Mouse (Mus musculus) retina, embryonic 14.5 days (tissue): ENCODE measurements at regions not wholly inside any gene's neighbourhood (a gene's known extent, or its start where the extent isn't known, plus 50 kb on each side); places are given as distances from the start of the nearest gene placed in this dataset.

Experiments
- DNase-seq: peaks from one replicate; pipeline ENCODE4 v3.0.0-alpha.2; 2015; ENCODE audit warnings: low spot score

DNA sequence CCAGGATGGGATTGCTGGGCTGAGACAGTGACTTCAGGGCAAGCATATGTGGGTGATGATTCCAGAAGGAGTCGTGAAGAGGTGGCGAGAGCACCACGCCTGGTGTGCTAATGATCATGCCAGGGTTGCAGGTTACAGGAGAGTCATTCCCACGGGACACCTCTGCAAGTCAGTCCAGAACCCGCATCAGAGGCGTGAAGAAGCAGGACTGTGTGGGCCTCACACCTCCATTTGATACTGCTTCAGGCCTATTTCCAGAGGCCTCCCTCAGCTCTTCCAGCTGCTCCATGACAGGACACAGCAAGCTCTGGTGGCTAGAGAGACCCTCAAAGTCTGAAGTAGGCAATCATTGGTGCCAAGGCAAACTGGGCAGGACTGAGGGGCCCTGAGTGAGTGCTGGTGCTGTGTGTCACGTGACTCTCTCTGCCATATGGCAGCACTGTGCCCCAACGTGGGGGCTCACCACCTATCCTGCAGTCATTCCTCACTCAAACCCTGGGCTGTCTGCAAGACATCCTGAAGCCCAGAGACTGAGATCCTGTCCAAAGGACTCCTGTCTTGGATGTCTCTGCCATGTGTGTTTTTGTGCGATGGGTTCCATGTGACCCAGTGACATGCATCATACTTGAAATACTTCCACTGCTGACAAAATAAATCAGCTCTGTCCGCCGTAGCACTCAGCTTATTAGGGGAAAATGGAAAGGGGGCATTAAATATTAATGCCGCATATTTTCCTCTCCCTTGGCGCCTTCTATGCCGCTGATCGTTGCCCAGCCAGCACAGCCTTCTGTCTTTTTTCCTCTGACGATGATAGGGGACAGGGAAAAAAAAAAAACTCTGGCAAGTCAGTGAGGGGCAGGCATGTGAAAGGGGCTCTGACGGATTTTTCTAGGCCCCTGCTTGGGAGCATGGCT is 247.6 kb upstream of the Habp2 start:
- peak; percentile 59 for DNase-seq

DNA sequence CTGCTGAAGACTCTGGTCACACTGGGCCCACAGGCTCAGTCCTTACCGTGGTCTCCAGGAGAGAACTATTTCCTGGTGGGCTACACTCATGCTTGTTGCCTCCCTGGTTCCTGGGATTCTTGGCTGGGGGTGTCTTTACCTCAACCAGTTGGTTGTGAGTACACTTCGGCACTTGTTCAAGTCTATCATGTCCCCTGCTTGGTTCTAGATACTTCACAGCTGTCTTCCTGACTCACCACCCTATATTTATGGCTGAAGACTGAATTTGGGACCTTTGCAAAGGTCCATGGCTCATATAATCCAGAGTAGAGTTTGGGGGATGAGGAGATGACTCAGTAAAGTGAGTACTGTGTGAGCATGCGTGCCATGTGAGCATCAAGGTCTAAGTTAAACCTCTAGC is 245.0 kb upstream of the Habp2 start:
- DNase-seq = no peak

DNA sequence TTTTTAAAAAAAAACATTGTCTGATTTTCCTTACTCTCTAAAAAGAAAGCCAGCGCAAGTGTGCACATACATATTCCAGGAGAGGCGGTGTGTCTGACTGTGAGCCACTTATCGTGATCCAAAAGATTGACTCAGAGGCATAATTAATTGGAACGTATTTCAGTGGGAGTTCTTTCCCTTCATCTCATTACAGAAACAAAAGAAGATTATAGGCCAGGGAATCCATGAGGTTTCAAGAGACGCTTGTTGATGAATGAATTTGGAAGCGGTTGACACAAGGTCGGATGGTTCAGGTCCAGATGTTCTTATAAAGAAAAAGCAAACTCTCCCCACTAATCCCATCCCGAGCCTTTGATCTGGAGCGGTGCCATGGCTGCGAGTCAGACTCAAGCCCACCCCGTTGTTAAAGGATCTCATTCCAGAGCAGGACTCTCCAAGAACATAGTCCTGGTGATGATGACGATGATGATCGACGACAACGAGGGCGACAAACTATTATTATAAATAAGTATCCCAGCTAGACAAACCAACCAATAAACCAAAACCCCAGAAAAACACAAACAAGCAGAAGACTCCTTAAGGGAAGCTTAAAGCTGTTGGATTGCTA is 240.1 kb upstream of the Habp2 start:
- no peak for DNase-seq

DNA sequence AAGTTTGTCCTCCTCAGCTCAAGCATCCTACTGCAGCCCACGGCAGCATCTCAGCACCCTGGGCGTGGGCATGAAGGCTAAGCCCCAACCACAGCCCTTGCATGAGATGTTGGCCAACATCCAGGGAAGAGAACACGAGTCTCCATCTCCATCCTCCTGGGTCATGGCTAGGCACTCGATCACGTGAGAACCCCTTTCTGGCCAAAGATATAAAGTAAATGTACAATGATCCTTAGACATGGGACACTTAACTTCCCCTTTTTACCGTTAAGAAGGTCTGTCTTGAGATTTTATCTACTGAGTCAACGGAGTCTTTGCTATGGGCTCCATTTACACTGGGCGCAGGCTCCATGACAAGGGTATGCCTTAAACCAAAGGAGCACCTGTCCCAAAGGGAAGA is 232.8 kb upstream of the Habp2 start:
- no peak for DNase-seq

DNA sequence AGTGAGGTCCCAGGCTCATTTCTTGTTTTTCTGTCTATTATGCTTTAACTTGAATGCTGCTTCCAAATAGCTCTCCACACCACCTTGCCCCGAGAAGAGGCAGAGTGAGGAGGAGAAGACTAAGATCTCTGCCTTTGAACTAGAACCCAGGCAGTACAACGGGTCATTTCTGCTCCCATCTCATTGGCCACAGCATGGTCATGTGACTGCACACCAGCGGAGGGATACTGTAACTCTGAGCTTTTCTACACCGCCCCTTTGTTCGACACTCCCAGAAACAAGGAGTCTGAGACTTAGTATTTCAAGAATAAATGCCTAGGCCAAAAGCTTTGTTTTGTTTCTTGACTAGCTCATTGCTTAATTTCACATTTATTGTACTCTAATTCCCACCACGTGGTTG is 230.5 kb upstream of the Habp2 start:
- DNase-seq = no peak

DNA sequence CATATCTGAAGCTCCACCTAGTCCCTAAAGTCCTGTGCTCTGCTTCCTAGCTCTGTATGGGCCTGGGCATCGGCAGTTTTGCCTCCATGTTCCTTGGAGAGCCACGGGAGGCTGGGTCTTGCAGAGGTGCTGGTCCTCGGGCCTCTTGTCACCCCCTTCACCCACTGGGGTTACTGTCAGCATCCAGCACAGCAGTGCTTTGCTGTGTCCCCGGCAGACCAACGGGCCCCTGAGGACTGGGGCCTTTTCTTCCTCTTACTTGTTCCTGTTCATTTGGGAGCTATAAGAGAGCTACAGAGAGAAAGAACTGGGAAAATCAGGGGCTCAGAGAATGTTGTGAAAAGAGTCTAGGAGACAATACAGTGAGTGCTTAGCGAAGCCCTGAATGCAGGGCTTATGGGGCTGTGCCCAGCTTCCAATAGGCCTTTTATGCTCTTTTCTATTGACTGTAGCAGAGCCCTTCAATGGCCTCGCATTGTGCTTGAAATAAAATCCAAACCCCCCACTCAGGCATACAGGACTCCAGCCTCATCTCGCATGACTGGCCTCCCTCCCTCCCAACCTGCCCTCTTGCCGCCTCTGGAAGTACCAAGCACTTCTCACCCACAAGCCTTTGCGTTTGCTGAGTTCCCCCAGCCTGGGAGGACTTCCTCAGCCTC is 224.9 kb upstream of the Habp2 start:
- DNase-seq = peak; percentile 44

DNA sequence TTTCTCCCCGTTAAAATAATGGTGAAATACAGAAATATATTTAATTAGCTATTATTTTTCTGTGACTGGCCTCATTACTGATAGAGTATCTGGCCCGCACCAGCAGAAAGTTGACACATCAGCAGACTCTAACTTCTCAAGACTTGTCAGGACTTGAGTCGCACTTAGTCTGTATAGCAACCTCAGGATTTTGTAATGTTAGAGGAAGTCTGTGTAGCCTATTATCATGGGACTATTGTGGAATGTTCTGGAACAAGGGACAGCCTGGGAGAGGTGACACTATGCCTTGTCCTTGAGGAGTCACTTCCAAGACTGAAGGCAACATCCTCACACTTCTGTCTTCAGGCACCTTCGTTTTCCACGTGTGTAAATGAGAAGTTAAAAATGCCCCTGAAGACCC is 223.8 kb upstream of the Habp2 start:
- no peak for DNase-seq

DNA sequence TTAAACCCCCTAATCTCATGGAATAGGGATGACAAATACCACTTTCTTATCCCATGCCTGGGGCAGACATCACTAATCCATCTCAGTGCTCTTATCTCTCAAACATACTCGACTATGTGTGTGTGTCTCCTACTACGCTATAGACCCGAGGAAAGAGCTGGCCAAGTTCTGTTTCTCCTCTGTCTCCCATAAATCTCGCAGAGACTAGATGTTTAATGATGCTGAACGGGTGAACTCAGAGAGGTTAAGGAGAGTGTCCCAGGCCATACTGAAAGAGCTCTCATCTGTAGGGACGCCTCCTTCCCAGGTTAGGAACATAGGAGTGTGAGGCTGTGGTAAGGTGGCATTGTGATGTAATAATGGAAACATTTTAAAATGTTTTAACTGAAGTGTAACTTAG is 221.2 kb upstream of the Habp2 start:
- DNase-seq = no peak

DNA sequence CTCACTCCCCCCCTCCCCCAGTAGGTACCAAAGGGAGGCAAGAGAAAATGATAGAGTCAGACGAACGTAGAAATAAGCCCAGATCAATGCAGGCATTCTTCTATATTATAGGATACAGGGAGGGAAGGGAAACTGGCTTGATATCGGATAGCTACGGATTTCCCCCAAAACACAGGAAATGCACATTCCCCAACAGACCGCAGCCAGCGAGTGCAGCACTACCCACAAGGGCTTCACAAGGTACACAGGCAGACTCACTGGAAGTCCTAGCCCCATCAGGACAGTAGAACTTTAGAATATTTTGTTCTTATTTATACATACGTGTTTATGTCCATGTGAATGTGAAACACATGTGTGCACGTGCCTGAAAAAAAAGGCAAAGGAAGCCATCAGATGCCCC is 218.8 kb upstream of the Habp2 start:
- DNase-seq = no peak

DNA sequence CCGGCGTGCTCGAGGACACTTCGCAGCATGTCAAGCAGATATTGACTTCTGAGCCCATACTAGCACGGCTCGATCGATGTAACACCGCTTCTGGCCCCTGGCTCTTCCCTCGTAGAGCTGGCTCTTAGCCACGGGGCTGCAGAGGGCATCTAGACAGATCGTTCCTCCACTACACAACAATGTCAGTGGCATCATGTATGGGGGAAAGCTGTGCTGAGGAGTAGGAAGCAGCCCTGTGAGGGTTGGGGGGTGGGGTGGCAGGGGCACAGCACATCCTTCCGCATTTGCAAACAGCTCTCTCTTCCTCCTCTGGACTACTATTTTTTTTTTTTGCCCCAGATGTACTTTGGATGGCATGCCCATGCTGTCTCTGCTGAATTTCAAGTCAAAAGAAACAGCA is 218.1 kb upstream of the Habp2 start:
- DNase-seq = peak; percentile 47

DNA sequence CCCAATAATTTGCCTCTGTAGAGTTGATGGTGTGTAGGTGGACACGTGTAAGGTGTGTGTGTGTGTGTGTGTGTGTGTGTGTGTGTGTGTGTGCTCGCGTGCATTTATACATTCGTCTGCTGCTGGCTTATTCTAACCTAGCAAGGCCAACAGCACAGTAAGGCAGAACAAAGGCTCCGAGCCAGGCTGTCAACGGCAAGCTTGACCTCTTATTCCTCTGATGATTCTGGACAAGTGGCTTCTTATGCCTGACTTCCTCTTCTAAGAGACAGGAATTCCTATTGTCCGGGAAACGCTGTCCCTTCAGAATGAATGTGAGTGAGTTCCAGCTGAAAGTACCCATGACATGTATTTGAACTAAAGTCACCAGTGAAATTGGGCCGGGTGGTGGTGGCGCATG is 217.7 kb upstream of the Habp2 start:
- DNase-seq = peak; percentile 75

DNA sequence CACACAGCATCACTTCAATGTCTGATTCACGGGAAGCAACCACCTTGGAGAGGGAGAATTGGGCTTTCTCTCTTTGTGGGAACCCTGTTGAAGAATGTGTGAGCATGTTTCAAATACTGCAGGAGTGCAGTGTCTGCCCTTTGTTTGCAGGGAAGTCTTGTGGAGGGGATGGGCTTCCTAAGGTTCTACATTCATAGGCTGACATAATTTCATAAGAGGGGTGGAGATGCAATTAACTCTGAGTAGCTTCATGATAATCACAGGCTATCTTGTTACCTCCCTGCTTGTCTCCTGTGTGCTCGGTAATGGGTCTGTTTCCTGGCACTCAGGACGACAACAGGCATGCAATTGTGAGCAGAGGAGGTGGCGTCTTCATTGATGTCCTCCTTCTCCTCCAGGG is 215.6 kb upstream of the Habp2 start:
- no peak for DNase-seq

DNA sequence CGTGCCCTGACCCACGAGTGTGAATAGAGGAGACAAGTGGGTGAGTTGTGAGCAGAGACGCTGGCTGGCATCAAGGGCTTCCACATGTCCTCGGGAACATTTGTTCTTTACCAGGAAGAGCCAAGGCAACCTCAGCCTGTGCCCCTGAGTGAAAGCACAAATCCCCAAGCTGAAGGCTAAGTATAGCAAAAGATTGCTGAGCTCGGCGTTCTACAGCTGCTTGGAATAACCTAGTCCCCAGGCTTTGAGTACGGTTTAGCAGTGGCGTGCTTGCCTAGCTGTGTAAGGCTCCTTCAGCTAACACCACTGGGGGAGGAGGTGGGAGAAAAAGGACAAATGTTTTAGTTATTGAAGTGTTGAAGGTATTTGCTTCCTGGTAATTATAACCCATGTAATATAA is 210.8 kb upstream of the Habp2 start:
- no peak for DNase-seq

DNA sequence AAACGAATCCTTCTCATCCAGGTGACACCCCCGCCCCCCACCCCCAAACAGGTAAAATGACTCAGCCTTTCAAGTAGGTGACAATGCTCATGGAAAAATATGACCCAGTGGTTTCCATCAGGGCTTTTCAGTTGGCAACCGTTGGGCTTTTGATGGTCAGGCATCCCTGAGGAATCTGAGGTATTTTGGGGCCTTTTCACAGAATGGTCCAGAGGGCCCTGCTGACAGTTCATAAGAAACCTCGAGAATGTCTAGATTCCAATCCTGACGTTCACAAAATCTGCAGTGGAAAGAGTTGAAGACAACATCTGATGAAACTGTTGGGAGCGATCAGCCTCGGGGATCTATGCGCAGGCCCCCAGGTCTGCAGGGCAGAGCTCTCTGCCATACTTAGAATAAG is 209.4 kb upstream of the Habp2 start:
- no peak for DNase-seq

DNA sequence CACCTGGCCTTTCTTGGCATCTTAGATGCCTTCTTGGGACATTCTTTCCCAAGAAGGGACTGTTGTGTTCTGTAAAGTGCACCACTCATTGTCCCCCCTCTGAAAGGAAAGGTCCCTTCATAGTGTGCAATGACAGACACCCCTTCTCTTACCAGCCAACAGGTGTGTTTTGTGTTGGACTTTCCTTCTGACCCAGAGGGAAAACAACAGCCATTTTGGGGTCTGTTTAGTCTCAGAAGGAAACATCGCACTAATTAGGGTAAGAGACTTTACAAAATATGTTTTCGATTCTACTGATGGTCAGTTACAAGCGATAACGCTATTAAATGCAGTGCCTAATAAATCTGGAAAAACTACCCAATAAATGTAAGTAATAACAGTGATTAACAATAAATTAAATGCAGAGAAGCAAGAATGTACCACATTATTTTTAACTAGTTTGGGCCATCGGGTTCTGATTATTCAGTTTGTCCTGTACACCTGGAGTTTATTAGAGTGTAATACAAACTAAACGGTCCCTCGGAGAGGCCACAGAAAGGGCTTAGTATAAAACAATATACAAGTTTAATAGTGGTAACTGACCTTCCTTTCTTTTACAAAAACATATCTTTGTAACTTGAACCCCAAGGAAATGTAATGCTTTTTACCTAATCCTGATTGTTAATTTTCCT is 200.4 kb upstream of the Habp2 start:
- DNase-seq = no peak

DNA sequence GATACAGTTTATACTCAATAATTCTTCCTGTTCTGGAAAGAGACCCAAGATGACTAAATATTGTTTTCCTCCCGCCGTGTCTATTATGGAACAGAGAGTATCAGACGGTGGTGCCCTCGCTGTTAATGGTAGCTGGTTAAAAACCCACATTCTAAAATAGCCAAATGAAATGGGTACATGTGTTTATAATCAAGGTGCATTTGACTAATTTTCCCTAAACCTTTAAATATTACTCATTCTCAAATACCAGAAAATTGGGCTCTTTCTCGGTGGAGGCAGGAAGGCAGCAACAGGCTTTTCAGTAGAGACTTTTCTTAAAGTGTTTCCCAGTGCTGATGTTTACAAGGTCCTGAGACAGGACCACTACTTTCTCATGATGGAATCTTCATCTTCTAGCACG is 199.8 kb upstream of the Habp2 start:
- no peak for DNase-seq

DNA sequence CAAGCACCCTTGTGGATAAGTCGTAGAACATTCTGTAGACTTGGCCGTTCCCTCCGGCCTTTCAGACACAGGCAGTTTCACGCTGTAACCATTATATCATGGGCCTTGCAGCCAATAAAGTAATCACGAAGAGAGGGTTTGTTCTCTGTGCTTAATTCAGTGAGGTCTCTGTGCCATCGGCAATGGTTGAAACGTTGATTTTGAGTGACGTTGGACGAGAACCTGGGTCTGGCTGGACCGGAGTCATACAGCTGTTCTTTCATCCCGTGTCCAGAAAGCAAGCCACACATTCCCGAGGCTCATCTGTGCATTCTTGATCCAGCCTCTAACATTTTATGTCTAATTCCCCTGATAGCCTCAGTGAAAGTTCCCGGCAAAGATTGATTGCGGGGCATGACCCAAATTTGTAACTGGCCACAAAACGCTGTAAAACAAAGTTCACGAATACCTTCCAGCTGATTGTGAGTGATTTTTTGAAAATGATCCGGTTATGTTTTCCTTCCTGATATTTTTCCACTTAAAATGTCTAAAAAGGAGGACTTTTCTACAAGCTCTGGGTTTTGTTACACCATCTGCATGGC is 197.1 kb upstream of the Habp2 start:
- DNase-seq = no peak

DNA sequence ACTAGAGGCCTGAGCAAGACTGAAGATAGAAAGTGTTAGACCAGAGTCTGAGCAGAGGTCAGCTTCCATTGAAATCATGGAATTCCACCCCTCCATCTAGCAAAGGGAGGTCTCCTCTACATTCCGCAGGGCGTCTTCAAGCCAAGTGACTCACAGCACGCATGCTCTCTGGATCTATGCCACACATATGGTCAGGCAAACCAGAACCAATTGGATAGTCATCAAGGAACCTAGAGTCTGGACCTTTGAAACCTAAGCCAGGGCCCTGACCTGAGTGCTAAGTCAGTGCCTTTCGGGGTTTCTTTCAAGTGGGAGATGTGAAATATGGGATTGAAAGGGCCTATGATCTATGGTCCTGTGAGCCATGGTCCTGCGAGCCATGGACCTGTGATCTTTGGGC is 195.4 kb upstream of the Habp2 start:
- no peak for DNase-seq

DNA sequence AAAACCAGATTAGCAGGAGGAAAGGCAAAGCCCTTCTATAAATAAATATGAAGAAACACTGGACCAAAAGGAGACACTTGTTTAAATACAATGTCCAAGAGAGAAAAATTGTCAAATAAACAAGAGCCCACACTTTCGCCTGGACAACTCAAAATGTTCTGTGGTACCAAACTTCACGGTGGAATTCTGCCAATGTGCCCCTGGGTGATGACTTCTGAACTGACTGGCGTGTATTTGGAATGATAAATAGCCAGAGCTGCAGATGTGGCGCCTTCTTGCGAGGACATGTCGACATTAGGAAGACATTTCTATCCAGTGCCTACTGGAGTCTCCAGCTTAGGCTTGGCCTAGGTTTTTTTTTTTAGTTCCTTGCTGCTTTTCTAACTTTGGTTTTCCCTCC is 191.1 kb upstream of the Habp2 start:
- no peak for DNase-seq

DNA sequence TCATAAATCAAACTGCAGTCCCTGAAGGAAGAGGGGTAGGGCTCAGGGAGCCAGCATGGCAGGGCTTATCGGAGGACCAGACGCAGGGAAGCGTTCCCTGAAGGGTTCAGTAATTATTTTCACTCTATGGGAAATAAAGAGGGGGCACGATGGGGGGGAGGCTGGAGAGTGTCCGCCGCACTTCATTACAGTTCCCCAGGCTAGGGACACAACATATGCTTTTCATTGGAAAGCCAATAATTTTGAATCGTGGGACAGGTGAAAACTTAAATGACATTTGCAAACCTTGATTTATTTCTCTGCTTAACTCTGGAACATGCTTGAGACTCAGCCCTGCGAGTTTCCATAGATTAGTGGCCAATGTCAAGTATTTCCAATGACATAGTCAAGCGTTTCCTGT is 187.2 kb upstream of the Habp2 start:
- DNase-seq = no peak

DNA sequence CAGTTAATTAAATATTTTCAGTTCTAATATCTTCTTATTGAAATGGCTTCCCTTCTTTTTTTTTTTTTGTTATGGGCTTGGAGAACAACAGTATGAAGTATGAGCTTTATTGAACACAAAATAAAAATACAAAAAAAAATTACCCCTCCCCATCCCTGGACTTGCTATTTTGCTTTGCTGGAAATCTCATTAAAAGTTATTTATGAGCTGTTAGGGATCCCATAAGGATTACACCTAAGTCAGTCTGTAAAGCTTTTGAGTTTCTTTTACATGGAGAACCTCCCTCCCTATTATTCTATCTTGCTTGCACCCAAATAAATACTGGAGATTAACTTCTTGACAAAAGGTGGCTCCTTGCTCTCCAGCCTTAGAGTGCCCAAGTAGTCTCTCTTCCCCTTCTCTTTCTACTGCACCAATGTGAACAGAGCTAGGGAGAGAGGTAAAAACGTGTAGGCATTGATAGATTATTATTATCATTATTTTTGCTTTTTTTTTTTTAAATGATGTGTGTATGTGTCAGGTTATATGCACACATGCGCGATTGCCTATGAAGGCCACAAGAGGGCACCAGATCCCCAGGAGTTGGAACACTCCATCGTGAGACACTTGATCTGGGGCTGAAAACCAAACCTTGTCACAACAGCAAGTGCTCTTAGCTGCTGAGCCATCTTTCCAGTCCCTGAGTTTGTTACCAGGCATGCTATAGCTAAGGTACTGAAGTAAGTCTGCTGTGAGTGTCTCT is 186.6 kb upstream of the Habp2 start:
- no peak for DNase-seq
